Mouse (Mus musculus) spleen, adult 2 months (tissue): ENCODE data around the gene Tdp1.

ENCODE experiments used
- CTCF ChIP-seq: fragments of 200-500 bp; IDR thresholded peaks from 2 replicates; pipeline ENCODE4 v1.5.1; 2011; ENCODE audit warnings: mild to moderate bottlenecking, inconsistent platforms; ENCODE audit not compliant: insufficient read depth, insufficient read length, insufficient replicate concordance; ENCODE audit errors: extremely low read depth
- POLR2A ChIP-seq: fragments of 200-500 bp; IDR thresholded peaks from 2 replicates; pipeline ENCODE4 v1.6.1; 2011; ENCODE audit warnings: low read depth, low read length, inconsistent platforms

DNA sequence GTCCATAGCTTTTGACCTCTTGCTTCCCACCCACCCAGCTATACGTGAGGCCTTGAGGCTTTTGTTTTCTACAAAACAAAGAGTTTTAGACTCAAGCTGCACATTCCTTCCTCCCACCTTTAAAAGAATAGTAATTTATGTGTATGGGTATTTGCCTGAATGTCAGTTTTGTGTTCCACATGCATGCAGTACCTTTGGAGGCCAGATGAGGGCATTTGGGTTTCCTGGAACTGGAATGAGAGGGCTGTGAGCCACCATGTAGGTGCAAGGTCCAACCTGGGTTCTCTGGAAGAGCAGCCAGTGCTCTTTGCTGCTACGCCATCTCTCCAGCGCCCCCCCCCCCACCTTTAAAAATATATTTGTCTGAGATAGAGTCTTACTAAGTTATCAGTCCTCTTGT is 36.7 kb downstream of the Tdp1 start:
- TF ChIP-seq CTCF (no peak), POLR2A (no peak)
